Mouse (Mus musculus): Measurements from ENCODE around the gene Ociad1. TPM values are rescaled to one million over a fixed set of nuclear protein-coding genes. Genes with fewer than 3 reads are reported as not detected.

Gene Ociad1
- polyA plus RNA-seq, 1 experiment from 2014 or later, result 207 TPM

DNA sequence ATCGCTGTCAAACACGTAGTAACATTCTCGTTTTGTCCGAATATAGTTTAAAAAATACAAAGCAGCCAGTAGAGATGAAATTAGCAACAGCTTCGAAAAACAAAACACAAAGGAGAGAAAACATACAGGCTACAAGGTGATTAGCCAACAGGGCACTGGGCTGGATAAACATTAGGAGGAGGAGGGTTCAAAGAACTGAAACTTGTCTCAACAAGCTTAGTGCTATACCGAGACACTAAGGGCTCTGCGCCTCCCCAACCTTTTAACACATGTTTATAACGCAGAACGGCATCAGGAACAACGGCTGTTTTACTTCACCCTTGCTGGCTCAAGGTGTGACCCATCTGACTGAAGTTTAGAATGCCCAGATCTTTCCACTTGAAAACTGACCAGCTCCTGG lies 13.4 kb upstream of the Ociad1 start:
- Histone ChIP-seq H3K27ac (replicated peaks; ENCODE audit: low read depth, low read length) (0 out of 2 replicates have a peak overlapping the region, but pooled peaks have one; percentile 52), H3K9me3 (ENCODE audit: control insufficient read depth, low read length) (no peaks in the 10 kb centered on the region), H3K4me1 (ENCODE audit: control insufficient read depth, insufficient read depth, low read length) (no peaks in the 10 kb centered on the region), H3K4me2 (ENCODE audit: low read length) (no peak overlapping the region), H3K4me3 (replicated peaks; ENCODE audit: low read depth, low read length) (no peak overlapping the region), H3K36me3 (ENCODE audit: control insufficient read depth, insufficient read depth, low read length) (no peaks in the 10 kb centered on the region), H3K27me3 (ENCODE audit: control insufficient read depth, insufficient read depth, low read length) (no peaks in the 10 kb centered on the region), H3K9ac (replicated peaks; ENCODE audit: low read length) (no peak overlapping the region)
- no peak for DNase-seq
- no peak for ATAC-seq (ENCODE audit: low FRiP score, low TSS enrichment)
- 84% methylated on average over 10 of the region's 10 CpGs for WGBS

DNA sequence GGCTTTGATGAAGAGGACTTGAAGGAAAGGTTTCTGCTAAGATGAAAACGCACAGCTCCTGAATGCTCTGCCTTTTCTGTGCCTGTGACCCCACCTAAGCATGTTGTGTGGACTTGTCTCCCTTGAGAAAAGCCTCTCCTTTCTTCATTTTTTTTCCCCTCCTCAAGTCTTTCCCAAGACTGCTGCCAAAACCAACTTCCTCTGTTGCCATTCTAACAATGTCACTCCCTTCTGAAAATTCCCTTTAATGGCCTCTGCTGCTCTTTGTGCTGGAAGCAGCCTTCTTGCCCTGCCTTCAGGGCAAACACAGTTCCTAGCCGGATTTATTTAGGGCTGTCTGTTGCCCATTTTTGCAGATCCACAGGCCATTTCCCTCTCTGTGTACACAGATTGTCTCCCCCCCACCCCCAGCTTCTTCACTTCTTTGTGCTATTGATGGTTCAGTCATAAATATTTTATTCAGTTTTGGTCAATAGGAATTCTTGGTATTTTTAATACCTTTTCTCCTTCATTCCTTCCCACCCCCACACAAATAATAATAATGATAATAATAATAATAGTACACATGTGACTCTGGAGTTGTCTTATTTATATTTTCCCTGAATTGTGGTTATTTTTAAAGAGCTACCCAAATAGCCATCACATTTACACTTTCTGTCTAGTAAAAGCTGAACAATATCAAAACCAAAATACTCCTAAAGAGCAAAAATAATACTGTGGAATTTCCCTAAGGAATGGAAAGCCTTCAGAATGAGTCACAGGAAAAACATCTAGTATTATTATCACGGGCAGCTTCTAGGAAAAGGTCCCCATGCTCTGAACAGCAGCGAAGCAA lies 12.6 kb upstream of the Ociad1 start:
- ATAC-seq (ENCODE audit: low FRiP score, low TSS enrichment) (no peak), DNase-seq (peak; percentile 30)
- H3K4me3 ChIP-seq (replicated peaks; ENCODE audit: low read depth, low read length), result no peak overlapping the region
- 0 out of 2 replicates have a peak overlapping the region, but pooled peaks have one; percentile 52 for H3K27ac ChIP-seq (replicated peaks; ENCODE audit: low read depth, low read length)
- no peaks in the 10 kb centered on the region for H3K4me1 ChIP-seq (ENCODE audit: control insufficient read depth, insufficient read depth, low read length)
- no peaks in the 10 kb centered on the region for H3K27me3 ChIP-seq (ENCODE audit: control insufficient read depth, insufficient read depth, low read length)
- no peaks in the 10 kb centered on the region for H3K36me3 ChIP-seq (ENCODE audit: control insufficient read depth, insufficient read depth, low read length)
- no peaks in the 10 kb centered on the region for H3K9me3 ChIP-seq (ENCODE audit: control insufficient read depth, low read length)
- no peak overlapping the region for H3K4me2 ChIP-seq (ENCODE audit: low read length)
- no peak overlapping the region for H3K9ac ChIP-seq (replicated peaks; ENCODE audit: low read length)
- WGBS, result 57% methylated on average over 4 of the region's 4 CpGs

DNA sequence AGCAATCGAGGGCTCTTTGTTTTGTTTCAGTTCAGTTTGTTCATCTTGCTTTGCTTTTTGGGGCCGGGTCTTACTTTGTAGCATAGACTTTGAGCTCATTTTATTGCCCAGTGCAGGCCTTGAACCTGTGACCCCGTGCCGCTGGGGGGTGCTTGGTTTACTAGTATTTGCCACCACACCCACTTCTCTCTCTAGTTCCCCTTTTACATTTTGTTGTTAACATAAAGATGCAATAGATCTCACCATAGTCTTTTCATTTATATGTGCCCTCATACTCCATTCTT lies 12.1 kb upstream of the Ociad1 start:
- H3K27ac ChIP-seq (replicated peaks; ENCODE audit: low read depth, low read length), result no peak overlapping the region
- no peak overlapping the region for H3K4me2 ChIP-seq (ENCODE audit: low read length)
- DNase-seq (no peak), ATAC-seq (ENCODE audit: low FRiP score, low TSS enrichment) (no peak)
- H3K4me1 ChIP-seq (ENCODE audit: control insufficient read depth, insufficient read depth, low read length), result no peaks in the 10 kb centered on the region
- H3K27me3 ChIP-seq (ENCODE audit: control insufficient read depth, insufficient read depth, low read length), result no peaks in the 10 kb centered on the region
- 89% methylated on average over 4 of the region's 4 CpGs for WGBS
- no peaks in the 10 kb centered on the region for H3K36me3 ChIP-seq (ENCODE audit: control insufficient read depth, insufficient read depth, low read length)
- no peaks in the 10 kb centered on the region for H3K9me3 ChIP-seq (ENCODE audit: control insufficient read depth, low read length)
- H3K4me3 ChIP-seq (replicated peaks; ENCODE audit: low read depth, low read length), result no peak overlapping the region
- no peak overlapping the region for H3K9ac ChIP-seq (replicated peaks; ENCODE audit: low read length)

GRCm38 (mm10) chr5:73284046-73284445 lies 8.5 kb upstream of the Ociad1 start:
- Histone ChIP-seq H3K9ac (replicated peaks; ENCODE audit: low read length) (no peak overlapping the region), H3K9me3 (ENCODE audit: control insufficient read depth, low read length) (no peaks in the 10 kb centered on the region), H3K36me3 (ENCODE audit: control insufficient read depth, insufficient read depth, low read length) (no peaks in the 10 kb centered on the region), H3K27me3 (ENCODE audit: control insufficient read depth, insufficient read depth, low read length) (no peaks in the 10 kb centered on the region), H3K27ac (replicated peaks; ENCODE audit: low read depth, low read length) (no peak overlapping the region), H3K4me3 (replicated peaks; ENCODE audit: low read depth, low read length) (no peak overlapping the region), H3K4me1 (ENCODE audit: control insufficient read depth, insufficient read depth, low read length) (no peaks in the 10 kb centered on the region), H3K4me2 (ENCODE audit: low read length) (no peak overlapping the region)
- DNase-seq, result no peak
- ATAC-seq (ENCODE audit: low FRiP score, low TSS enrichment), result no peak

- DNase-seq, result no peak
- Histone ChIP-seq H3K9ac (replicated peaks; ENCODE audit: low read length) (no peak overlapping the region), H3K4me1 (ENCODE audit: control insufficient read depth, insufficient read depth, low read length) (no peaks in the 10 kb centered on the region), H3K4me2 (ENCODE audit: low read length) (no peak overlapping the region), H3K27me3 (ENCODE audit: control insufficient read depth, insufficient read depth, low read length) (no peaks in the 10 kb centered on the region), H3K4me3 (replicated peaks; ENCODE audit: low read depth, low read length) (no peak overlapping the region), H3K36me3 (ENCODE audit: control insufficient read depth, insufficient read depth, low read length) (no peaks in the 10 kb centered on the region), H3K27ac (replicated peaks; ENCODE audit: low read depth, low read length) (no peak overlapping the region), H3K9me3 (ENCODE audit: control insufficient read depth, low read length) (no peaks in the 10 kb centered on the region)
- WGBS, result 90% methylated on average over 3 of the region's 3 CpGs
- no peak for ATAC-seq (ENCODE audit: low FRiP score, low TSS enrichment)
Measured at GRCm38 (mm10) chr5:73285470-73285978, 7.1 kb upstream of the Ociad1 start.

DNA sequence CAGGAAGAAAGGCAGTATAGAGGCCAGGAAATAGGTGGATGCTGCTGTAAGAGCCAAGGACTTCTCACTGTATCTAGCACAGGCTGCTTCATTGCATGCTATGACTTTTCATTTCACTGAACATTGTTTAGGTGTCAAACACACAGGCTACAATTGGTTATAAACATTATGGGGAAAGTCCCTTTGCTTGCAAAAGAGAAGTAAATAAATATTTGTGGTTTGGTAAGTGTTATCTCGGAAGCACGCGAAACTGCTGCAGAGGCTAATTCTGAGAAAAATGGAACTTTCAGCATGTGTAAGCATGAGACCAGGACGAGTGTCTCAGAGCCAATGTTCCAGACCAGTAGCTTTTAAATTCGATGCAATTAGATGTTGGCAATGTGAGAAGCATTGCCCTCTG lies 6.0 kb upstream of the Ociad1 start:
- Histone ChIP-seq H3K9me3 (ENCODE audit: control insufficient read depth, low read length) (no peaks in the 10 kb centered on the region), H3K4me2 (ENCODE audit: low read length) (no peak overlapping the region), H3K27me3 (ENCODE audit: control insufficient read depth, insufficient read depth, low read length) (no peaks in the 10 kb centered on the region), H3K27ac (replicated peaks; ENCODE audit: low read depth, low read length) (no peak overlapping the region), H3K36me3 (ENCODE audit: control insufficient read depth, insufficient read depth, low read length) (no peaks in the 10 kb centered on the region), H3K4me3 (replicated peaks; ENCODE audit: low read depth, low read length) (no peak overlapping the region), H3K9ac (replicated peaks; ENCODE audit: low read length) (no peak overlapping the region), H3K4me1 (ENCODE audit: control insufficient read depth, insufficient read depth, low read length) (no peaks in the 10 kb centered on the region)
- ATAC-seq (ENCODE audit: low FRiP score, low TSS enrichment) (no peak), DNase-seq (no peak)
- 87% methylated on average over 5 of the region's 5 CpGs for WGBS

- H3K4me3 ChIP-seq (replicated peaks; ENCODE audit: low read depth, low read length), result no peak overlapping the region
- DNase-seq (no peak), ATAC-seq (ENCODE audit: low FRiP score, low TSS enrichment) (no peak)
- H3K9me3 ChIP-seq (ENCODE audit: control insufficient read depth, low read length), result no peaks in the 10 kb centered on the region
- peaks cover 2% of the 10 kb centered on the region for H3K36me3 ChIP-seq (ENCODE audit: control insufficient read depth, insufficient read depth, low read length)
- no peak overlapping the region for H3K27ac ChIP-seq (replicated peaks; ENCODE audit: low read depth, low read length)
- H3K4me2 ChIP-seq (ENCODE audit: low read length), result no peak overlapping the region
- H3K9ac ChIP-seq (replicated peaks; ENCODE audit: low read length), result no peak overlapping the region
- 0 out of 2 replicates have a peak, but pooled peaks cover 3% of the 10 kb centered on the region for H3K4me1 ChIP-seq (ENCODE audit: control insufficient read depth, insufficient read depth, low read length)
- H3K27me3 ChIP-seq (ENCODE audit: control insufficient read depth, insufficient read depth, low read length), result no peaks in the 10 kb centered on the region
- 71% methylated on average over 2 of the region's 2 CpGs for WGBS
Measured at GRCm38 (mm10) chr5:73289900-73290299, 2.7 kb upstream of the Ociad1 start.

DNA sequence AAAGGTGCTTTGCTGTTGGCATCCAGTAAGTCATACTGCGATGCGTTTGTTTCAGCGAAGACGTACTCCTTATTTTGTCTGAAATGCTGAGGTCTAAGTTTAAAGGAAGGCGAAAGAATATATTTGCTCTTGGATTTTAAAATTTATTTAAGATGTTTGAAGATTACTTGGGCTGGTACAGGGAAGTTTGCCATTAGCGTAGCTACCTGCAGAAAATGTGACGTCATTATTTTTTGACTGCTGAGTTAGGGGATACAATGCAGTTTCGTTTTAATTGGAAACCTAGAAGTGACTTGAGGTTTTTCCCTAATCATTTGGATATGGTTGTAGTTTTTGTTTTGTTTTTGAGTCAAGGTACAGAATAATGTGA lies 859 bp downstream of the Ociad1 start:
- Histone ChIP-seq H3K4me1 (ENCODE audit: control insufficient read depth, insufficient read depth, low read length) (0 out of 2 replicates have a peak, but pooled peaks cover 3% of the 10 kb centered on the region), H3K9me3 (ENCODE audit: control insufficient read depth, low read length) (no peaks in the 10 kb centered on the region), H3K4me2 (ENCODE audit: low read length) (peak overlapping the region; percentile 80), H3K27ac (replicated peaks; ENCODE audit: low read depth, low read length) (peak overlapping the region; percentile 93; the same call in 1 of the 2 replicates), H3K36me3 (ENCODE audit: control insufficient read depth, insufficient read depth, low read length) (peaks cover 22% of the 10 kb centered on the region), H3K27me3 (ENCODE audit: control insufficient read depth, insufficient read depth, low read length) (no peaks in the 10 kb centered on the region), H3K4me3 (replicated peaks; ENCODE audit: low read depth, low read length) (peak overlapping the region; percentile 95), H3K9ac (replicated peaks; ENCODE audit: low read length) (peak overlapping the region; percentile 90)
- ATAC-seq (ENCODE audit: low FRiP score, low TSS enrichment) (no peak), DNase-seq (no peak)
- WGBS, result 20% methylated on average over 8 of the region's 8 CpGs

GRCm38 (mm10) chr5:73295016-73295415 lies 2.4 kb downstream of the Ociad1 start:
- H3K36me3 ChIP-seq (ENCODE audit: control insufficient read depth, insufficient read depth, low read length), result peaks cover 27% of the 10 kb centered on the region
- H3K27me3 ChIP-seq (ENCODE audit: control insufficient read depth, insufficient read depth, low read length), result no peaks in the 10 kb centered on the region
- no peak overlapping the region for H3K4me3 ChIP-seq (replicated peaks; ENCODE audit: low read depth, low read length)
- H3K4me2 ChIP-seq (ENCODE audit: low read length), result no peak overlapping the region
- DNase-seq (no peak), ATAC-seq (ENCODE audit: low FRiP score, low TSS enrichment) (no peak)
- 100% methylated on average over 7 of the region's 7 CpGs for WGBS
- no peak overlapping the region for H3K27ac ChIP-seq (replicated peaks; ENCODE audit: low read depth, low read length)
- H3K9me3 ChIP-seq (ENCODE audit: control insufficient read depth, low read length), result no peaks in the 10 kb centered on the region
- H3K4me1 ChIP-seq (ENCODE audit: control insufficient read depth, insufficient read depth, low read length), result 0 out of 2 replicates have a peak, but pooled peaks cover 3% of the 10 kb centered on the region
- H3K9ac ChIP-seq (replicated peaks; ENCODE audit: low read length), result no peak overlapping the region
